Mouse (Mus musculus): ENCODE data around the gene Fam104a. TPM values are rescaled to one million over a fixed set of nuclear protein-coding genes. Genes with fewer than 3 reads are reported as not detected.

Fam104a gene
- polyA plus RNA-seq, 1 experiment from 2014 or later: 49.6 TPM

- Histone ChIP-seq H3K9me3 (ENCODE audit: control insufficient read depth, low read length) (no peaks in the 10 kb centered on the region), H3K27ac (ENCODE audit: low read depth) (no peak overlapping the region), H3K4me1 (replicated peaks; ENCODE audit: control insufficient read depth, insufficient read depth, low read length) (peaks cover 19% of the 10 kb centered on the region), H3K36me3 (ENCODE audit: control insufficient read depth, insufficient read depth, low read length) (peaks cover 12% of the 10 kb centered on the region), H3K4me2 (ENCODE audit: low read length) (peak overlapping the region; percentile 84; the same call in 1 of the 2 replicates), H3K9ac (ENCODE audit: low read length) (0 out of 2 replicates have a peak overlapping the region, but pooled peaks have one; percentile 7), H3K27me3 (replicated peaks; ENCODE audit: control insufficient read depth, insufficient read depth, low read length) (no peaks in the 10 kb centered on the region), H3K4me3 (ENCODE audit: low read depth, low read length) (no peak overlapping the region)
- 3% methylated on average over 15 of the region's 15 CpGs for WGBS
- ATAC-seq (replicated peaks; ENCODE audit: low FRiP score, low TSS enrichment, low read depth) (no peak), DNase-seq (ENCODE audit: low spot score) (peak; percentile 92)
Measured at GRCm38 (mm10) chr11:113648152-113648551, 35.8 kb downstream of the Fam104a start.

DNA sequence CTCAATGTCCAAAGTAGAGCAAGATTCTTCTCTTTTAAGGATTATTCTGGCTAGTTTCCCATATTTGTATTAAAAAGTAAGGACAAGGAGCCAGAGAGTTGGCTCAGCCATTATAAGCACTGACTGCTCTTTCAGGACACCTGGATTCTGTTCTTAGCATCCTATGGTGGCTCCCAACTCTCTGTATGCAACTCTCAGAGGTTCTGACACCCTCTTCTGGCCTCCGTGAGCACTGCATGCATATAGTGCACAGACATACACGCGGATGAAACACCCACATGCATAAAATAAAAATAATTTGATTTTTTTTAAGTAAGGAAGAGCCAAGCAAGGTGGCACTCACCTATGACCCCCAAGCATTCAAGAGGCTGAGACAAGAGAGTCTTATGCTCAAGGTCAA, 38.8 kb downstream of the Fam104a start:
- Histone ChIP-seq H3K4me1 (replicated peaks; ENCODE audit: control insufficient read depth, insufficient read depth, low read length) (peaks cover 10% of the 10 kb centered on the region), H3K4me3 (ENCODE audit: low read depth, low read length) (no peak overlapping the region), H3K27ac (ENCODE audit: low read depth) (no peak overlapping the region), H3K36me3 (ENCODE audit: control insufficient read depth, insufficient read depth, low read length) (no peaks in the 10 kb centered on the region), H3K4me2 (ENCODE audit: low read length) (no peak overlapping the region), H3K9ac (ENCODE audit: low read length) (no peak overlapping the region), H3K9me3 (ENCODE audit: control insufficient read depth, low read length) (no peaks in the 10 kb centered on the region), H3K27me3 (replicated peaks; ENCODE audit: control insufficient read depth, insufficient read depth, low read length) (no peaks in the 10 kb centered on the region)
- WGBS: 91% methylated on average over 3 of the region's 3 CpGs
- DNase-seq (ENCODE audit: low spot score) (no peak), ATAC-seq (replicated peaks; ENCODE audit: low FRiP score, low TSS enrichment, low read depth) (no peak)

DNA sequence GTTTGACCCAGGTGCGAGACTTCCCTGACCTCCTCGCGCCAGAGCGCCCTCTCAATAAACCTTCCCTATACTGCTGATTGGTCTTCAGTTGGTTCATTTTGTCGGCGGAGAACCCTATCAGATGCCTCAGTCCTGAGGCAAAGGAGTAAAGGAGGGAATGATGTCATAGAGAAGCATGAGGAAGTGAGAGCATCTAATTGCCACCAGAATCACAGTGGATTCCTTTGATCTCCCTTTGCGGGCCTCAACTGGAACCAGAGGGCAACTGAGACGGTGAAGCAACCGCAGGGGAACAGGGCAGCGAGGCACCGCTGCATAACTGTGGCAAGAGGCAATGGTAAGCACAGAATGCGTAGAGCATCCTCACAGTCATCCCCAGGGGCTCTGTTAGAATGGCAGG, 45.3 kb downstream of the Fam104a start:
- Histone ChIP-seq H3K27me3 (replicated peaks; ENCODE audit: control insufficient read depth, insufficient read depth, low read length) (no peaks in the 10 kb centered on the region), H3K27ac (ENCODE audit: low read depth) (no peak overlapping the region), H3K9ac (ENCODE audit: low read length) (no peak overlapping the region), H3K36me3 (ENCODE audit: control insufficient read depth, insufficient read depth, low read length) (no peaks in the 10 kb centered on the region), H3K4me2 (ENCODE audit: low read length) (no peak overlapping the region), H3K9me3 (ENCODE audit: control insufficient read depth, low read length) (no peaks in the 10 kb centered on the region), H3K4me3 (ENCODE audit: low read depth, low read length) (no peak overlapping the region), H3K4me1 (replicated peaks; ENCODE audit: control insufficient read depth, insufficient read depth, low read length) (no peaks in the 10 kb centered on the region)
- 91% methylated on average over 12 of the region's 12 CpGs for WGBS
- DNase-seq (ENCODE audit: low spot score) (no peak), ATAC-seq (replicated peaks; ENCODE audit: low FRiP score, low TSS enrichment, low read depth) (no peak)

DNA sequence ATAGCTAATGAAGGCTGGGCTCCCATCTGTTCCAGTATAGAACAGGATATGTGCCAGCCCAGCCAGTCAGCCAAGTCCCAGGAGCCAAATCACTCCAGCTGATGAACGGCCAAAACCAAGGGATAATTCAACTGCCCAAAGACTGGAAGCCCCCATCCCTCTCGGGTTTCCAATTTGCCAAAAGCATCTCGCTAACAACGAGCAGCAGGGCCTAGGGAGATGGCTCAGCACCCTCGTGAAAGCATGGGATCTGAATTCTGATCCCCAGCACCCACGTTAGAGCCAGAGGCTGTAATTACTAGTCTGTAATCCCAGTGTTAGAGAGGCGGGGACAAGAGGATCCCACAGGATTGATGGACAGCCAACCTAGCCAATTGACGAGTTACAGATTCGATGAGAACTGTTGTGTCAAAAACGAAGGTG, 49.2 kb downstream of the Fam104a start:
- whole genome bisulfite sequencing: 74% methylated on average over 10 of the region's 10 CpGs
- Histone ChIP-seq H3K27ac (ENCODE audit: low read depth) (no peak overlapping the region), H3K9ac (ENCODE audit: low read length) (no peak overlapping the region), H3K4me3 (ENCODE audit: low read depth, low read length) (no peak overlapping the region), H3K27me3 (replicated peaks; ENCODE audit: control insufficient read depth, insufficient read depth, low read length) (no peaks in the 10 kb centered on the region), H3K4me2 (ENCODE audit: low read length) (no peak overlapping the region), H3K36me3 (ENCODE audit: control insufficient read depth, insufficient read depth, low read length) (no peaks in the 10 kb centered on the region), H3K4me1 (replicated peaks; ENCODE audit: control insufficient read depth, insufficient read depth, low read length) (no peaks in the 10 kb centered on the region), H3K9me3 (ENCODE audit: control insufficient read depth, low read length) (no peaks in the 10 kb centered on the region)
- no peak for ATAC-seq (replicated peaks; ENCODE audit: low FRiP score, low TSS enrichment, low read depth)
- no peak for DNase-seq (ENCODE audit: low spot score)

DNA sequence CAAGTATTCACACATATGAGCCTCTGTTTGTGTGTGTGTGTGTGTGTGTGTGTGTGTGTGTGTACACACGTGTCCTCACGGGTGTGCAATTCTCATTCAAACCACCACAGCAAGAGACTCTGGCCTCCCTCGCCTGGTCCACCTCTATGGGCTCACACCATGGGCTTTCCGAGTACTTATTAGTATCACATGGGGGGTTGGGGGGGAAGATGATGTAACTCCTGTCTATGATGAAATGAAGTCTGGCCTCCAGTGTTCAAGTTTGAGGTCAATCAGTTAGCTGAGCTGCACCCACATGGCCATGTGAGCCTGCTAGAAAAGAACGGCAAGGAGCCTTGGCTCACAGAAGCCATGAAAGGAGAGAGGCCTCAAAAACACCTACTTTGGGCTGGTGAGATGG, 50.6 kb downstream of the Fam104a start:
- 87% methylated on average over 5 of the region's 5 CpGs for WGBS
- Histone ChIP-seq H3K4me3 (ENCODE audit: low read depth, low read length) (no peak overlapping the region), H3K9ac (ENCODE audit: low read length) (no peak overlapping the region), H3K4me1 (replicated peaks; ENCODE audit: control insufficient read depth, insufficient read depth, low read length) (no peaks in the 10 kb centered on the region), H3K27me3 (replicated peaks; ENCODE audit: control insufficient read depth, insufficient read depth, low read length) (no peaks in the 10 kb centered on the region), H3K36me3 (ENCODE audit: control insufficient read depth, insufficient read depth, low read length) (no peaks in the 10 kb centered on the region), H3K9me3 (ENCODE audit: control insufficient read depth, low read length) (no peaks in the 10 kb centered on the region), H3K27ac (ENCODE audit: low read depth) (no peak overlapping the region), H3K4me2 (ENCODE audit: low read length) (no peak overlapping the region)
- DNase-seq (ENCODE audit: low spot score): no peak
- ATAC-seq (replicated peaks; ENCODE audit: low FRiP score, low TSS enrichment, low read depth): no peak

- Histone ChIP-seq H3K4me2 (ENCODE audit: low read length) (no peak overlapping the region), H3K4me1 (replicated peaks; ENCODE audit: control insufficient read depth, insufficient read depth, low read length) (no peaks in the 10 kb centered on the region), H3K27me3 (replicated peaks; ENCODE audit: control insufficient read depth, insufficient read depth, low read length) (no peaks in the 10 kb centered on the region), H3K36me3 (ENCODE audit: control insufficient read depth, insufficient read depth, low read length) (no peaks in the 10 kb centered on the region), H3K9ac (ENCODE audit: low read length) (no peak overlapping the region), H3K9me3 (ENCODE audit: control insufficient read depth, low read length) (no peaks in the 10 kb centered on the region), H3K4me3 (ENCODE audit: low read depth, low read length) (no peak overlapping the region), H3K27ac (ENCODE audit: low read depth) (no peak overlapping the region)
- WGBS: 62% methylated on average over 7 of the region's 7 CpGs
- DNase-seq (ENCODE audit: low spot score) (no peak), ATAC-seq (replicated peaks; ENCODE audit: low FRiP score, low TSS enrichment, low read depth) (no peak)
Measured at GRCm38 (mm10) chr11:113632303-113632702, 51.7 kb downstream of the Fam104a start.

- no peak overlapping the region for H3K4me2 ChIP-seq (ENCODE audit: low read length)
- no peaks in the 10 kb centered on the region for H3K4me1 ChIP-seq (replicated peaks; ENCODE audit: control insufficient read depth, insufficient read depth, low read length)
- no peaks in the 10 kb centered on the region for H3K9me3 ChIP-seq (ENCODE audit: control insufficient read depth, low read length)
- 64% methylated on average over 8 of the region's 8 CpGs for WGBS
- H3K27me3 ChIP-seq (replicated peaks; ENCODE audit: control insufficient read depth, insufficient read depth, low read length): no peaks in the 10 kb centered on the region
- peak; percentile 66; the same call in 1 of the 2 replicates for ATAC-seq (replicated peaks; ENCODE audit: low FRiP score, low TSS enrichment, low read depth)
- H3K36me3 ChIP-seq (ENCODE audit: control insufficient read depth, insufficient read depth, low read length): no peaks in the 10 kb centered on the region
- H3K9ac ChIP-seq (ENCODE audit: low read length): no peak overlapping the region
- H3K4me3 ChIP-seq (ENCODE audit: low read depth, low read length): no peak overlapping the region
- no peak overlapping the region for H3K27ac ChIP-seq (ENCODE audit: low read depth)
- peak; percentile 65 for DNase-seq (ENCODE audit: low spot score)
Measured at GRCm38 (mm10) chr11:113631862-113632261, 52.1 kb downstream of the Fam104a start.

DNA sequence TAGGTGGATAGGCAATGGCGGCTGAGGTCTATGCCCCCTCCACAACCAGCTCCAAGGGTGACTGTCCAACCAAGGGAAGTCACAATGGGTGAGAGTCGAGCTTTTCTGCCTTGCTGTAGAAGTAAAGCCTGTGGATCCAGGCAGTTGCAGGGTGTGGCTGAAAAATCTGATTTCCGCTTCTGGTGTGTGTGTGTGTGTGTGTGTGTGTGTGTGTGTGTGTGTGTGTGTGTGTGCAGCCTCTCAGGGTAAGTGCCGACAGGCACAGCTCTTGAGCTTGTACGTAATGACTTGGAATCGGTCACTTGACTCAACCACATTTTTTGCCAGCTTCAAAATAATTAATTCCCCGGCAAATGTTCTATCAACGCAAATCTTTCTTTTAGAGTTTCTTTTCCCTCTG, 52.7 kb downstream of the Fam104a start:
- WGBS: 70% methylated on average over 8 of the region's 8 CpGs
- no peaks in the 10 kb centered on the region for H3K27me3 ChIP-seq (replicated peaks; ENCODE audit: control insufficient read depth, insufficient read depth, low read length)
- no peaks in the 10 kb centered on the region for H3K4me1 ChIP-seq (replicated peaks; ENCODE audit: control insufficient read depth, insufficient read depth, low read length)
- H3K9me3 ChIP-seq (ENCODE audit: control insufficient read depth, low read length): no peaks in the 10 kb centered on the region
- no peaks in the 10 kb centered on the region for H3K36me3 ChIP-seq (ENCODE audit: control insufficient read depth, insufficient read depth, low read length)
- no peak for DNase-seq (ENCODE audit: low spot score)
- H3K9ac ChIP-seq (ENCODE audit: low read length): no peak overlapping the region
- H3K27ac ChIP-seq (ENCODE audit: low read depth): no peak overlapping the region
- no peak for ATAC-seq (replicated peaks; ENCODE audit: low FRiP score, low TSS enrichment, low read depth)
- H3K4me3 ChIP-seq (ENCODE audit: low read depth, low read length): no peak overlapping the region
- H3K4me2 ChIP-seq (ENCODE audit: low read length): no peak overlapping the region

DNA sequence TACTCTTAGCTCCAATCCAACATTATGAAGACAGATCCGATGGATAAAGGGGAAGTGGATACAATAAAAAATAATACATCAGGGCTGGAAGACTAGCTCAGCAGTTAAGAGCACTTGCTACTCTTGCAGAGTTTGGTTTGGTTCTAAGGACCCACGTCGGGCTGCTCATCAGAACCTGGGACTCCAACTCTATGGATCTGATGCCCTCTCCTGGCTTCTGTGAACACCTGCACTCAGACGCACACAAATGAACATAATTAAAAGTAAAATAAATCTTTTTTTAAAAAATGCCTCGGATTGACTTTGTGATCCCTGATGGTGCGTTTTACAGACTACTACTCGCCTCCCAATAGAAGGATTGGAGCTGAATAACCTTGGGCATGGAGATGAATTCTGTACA, 53.3 kb downstream of the Fam104a start:
- H3K36me3 ChIP-seq (ENCODE audit: control insufficient read depth, insufficient read depth, low read length): no peaks in the 10 kb centered on the region
- no peak overlapping the region for H3K27ac ChIP-seq (ENCODE audit: low read depth)
- H3K9me3 ChIP-seq (ENCODE audit: control insufficient read depth, low read length): no peaks in the 10 kb centered on the region
- H3K9ac ChIP-seq (ENCODE audit: low read length): no peak overlapping the region
- DNase-seq (ENCODE audit: low spot score) (no peak), ATAC-seq (replicated peaks; ENCODE audit: low FRiP score, low TSS enrichment, low read depth) (no peak)
- no peaks in the 10 kb centered on the region for H3K4me1 ChIP-seq (replicated peaks; ENCODE audit: control insufficient read depth, insufficient read depth, low read length)
- WGBS: 65% methylated on average over 7 of the region's 7 CpGs
- no peak overlapping the region for H3K4me3 ChIP-seq (ENCODE audit: low read depth, low read length)
- H3K4me2 ChIP-seq (ENCODE audit: low read length): no peak overlapping the region
- H3K27me3 ChIP-seq (replicated peaks; ENCODE audit: control insufficient read depth, insufficient read depth, low read length): no peaks in the 10 kb centered on the region

All from intestine, embryonic 14.5 days (tissue).